Mouse (Mus musculus) gastrocnemius, postnatal 36 days (tissue): Measurements from ENCODE around the gene Dnah8. TPM values are rescaled to one million over a fixed set of nuclear protein-coding genes. Genes with fewer than 3 reads are reported as not detected.
"Not testable (repeated sequence)": the region's sequence is repeated elsewhere in the genome, so short reads cannot be mapped to it uniquely, and the experiment has no call there.

Experiments
- DNase-seq, 2 experiments: peaks; one replicate each; pipeline ENCODE4 v3.0.0; 2022
- intact Hi-C: fragments of 180-260 bp; cut with DNase I; formaldehyde crosslinking; loops from one replicate; pipeline ENCODE4 v1.15.1; 2025
- total RNA-seq, 2 experiments: library from RNA; stranded (reverse); gene quantifications; 2 replicates each; pipeline ENCODE4 v1.2.3; 2021

Dnah8 gene
- total RNA-seq, 2 experiments from 2014 or later = 0.22 to 0.74 TPM

- DNase-seq = no peak
- intact Hi-C loops = no loop called here
Measured at GRCm38 (mm10) chr17:30607909-30608495, 16.2 kb upstream of the Dnah8 start.

GRCm38 (mm10) chr17:30609305-30609979 lies 14.7 kb upstream of the Dnah8 start:
- intact Hi-C loops = no loop called here
- no peak for DNase-seq

GRCm38 (mm10) chr17:30609980-30610307 lies 14.2 kb upstream of the Dnah8 start:
- intact Hi-C loops = no loop called here

GRCm38 (mm10) chr17:30610739-30611138 lies 13.4 kb upstream of the Dnah8 start:
- no peak for DNase-seq
- intact Hi-C loops = no loop called here

More at GRCm38 (mm10) chr17:30609980-30610307, 14.2 kb upstream of the Dnah8 start:
- DNase-seq = no peak

- intact Hi-C loops = no loop called here
- no peak for DNase-seq
Measured at GRCm38 (mm10) chr17:30611221-30612074, 12.7 kb upstream of the Dnah8 start.

GRCm38 (mm10) chr17:30612075-30612859 lies 11.9 kb upstream of the Dnah8 start:
- DNase-seq = peak; percentile 100
- intact Hi-C loops = no loop called here

GRCm38 (mm10) chr17:30613350-30613749 lies 10.8 kb upstream of the Dnah8 start:
- no peak for DNase-seq
- intact Hi-C loops = no loop called here

- DNase-seq = no peak
- intact Hi-C loops = no loop called here
Measured at GRCm38 (mm10) chr17:30616203-30616602, 8.0 kb upstream of the Dnah8 start.

- intact Hi-C loops = no loop called here
- DNase-seq = no peak
Measured at GRCm38 (mm10) chr17:30618136-30618891, 5.8 kb upstream of the Dnah8 start.

GRCm38 (mm10) chr17:30619153-30619552 lies 5.0 kb upstream of the Dnah8 start:
- no peak for DNase-seq
- intact Hi-C loops = no loop called here

GRCm38 (mm10) chr17:30620548-30620947 lies 3.6 kb upstream of the Dnah8 start:
- no peak for DNase-seq
- intact Hi-C loops = no loop called here

- intact Hi-C loops = no loop called here
- DNase-seq = no peak
Measured at GRCm38 (mm10) chr17:30621450-30621849, 2.7 kb upstream of the Dnah8 start.

- no peak for DNase-seq
- intact Hi-C loops = no loop called here
Measured at GRCm38 (mm10) chr17:30623200-30623599, 954 bp upstream of the Dnah8 start.

GRCm38 (mm10) chr17:30626719-30627118 lies 2.6 kb downstream of the Dnah8 start, which contains the start of gene Glo1:
Glo1 (minus strand) TSS chr17:30626871.
- not testable (repeated sequence) for DNase-seq

GRCm38 (mm10) chr17:30635367-30635766 lies 11.2 kb downstream of the Dnah8 start:
- intact Hi-C loops = no loop called here
- DNase-seq = no peak

More at GRCm38 (mm10) chr17:30626719-30627118, 2.6 kb downstream of the Dnah8 start, which contains the start of gene Glo1:
- intact Hi-C loops = not testable (repeated sequence)

GRCm38 (mm10) chr17:30637714-30638113 lies 13.6 kb downstream of the Dnah8 start:
- intact Hi-C loops = no loop called here
- DNase-seq = no peak

- intact Hi-C loops = no loop called here
- no peak for DNase-seq
Measured at GRCm38 (mm10) chr17:30638996-30639395, 14.8 kb downstream of the Dnah8 start.

- no peak for DNase-seq
- intact Hi-C loops = no loop called here
Measured at GRCm38 (mm10) chr17:30640896-30641295, 16.7 kb downstream of the Dnah8 start.

- intact Hi-C loops = no loop called here
- no peak for DNase-seq
Measured at GRCm38 (mm10) chr17:30648770-30649169, 24.6 kb downstream of the Dnah8 start.

GRCm38 (mm10) chr17:30653010-30653409 lies 28.9 kb downstream of the Dnah8 start:
- no peak for DNase-seq
- intact Hi-C loops = no loop called here
